Mouse (Mus musculus) large intestine, adult 2 months (tissue): ENCODE measurements around the gene Lingo4. TPM values are rescaled to one million over a fixed set of nuclear protein-coding genes. Genes with fewer than 3 reads are reported as not detected.
A peak's percentile ranks its signal among the peaks of the same experiment; 100 is the strongest.

Source experiments
- DNase-seq: peaks from one replicate; pipeline ENCODE4 v3.0.0-alpha.2; 2012; ENCODE audit warnings: low read depth, low spot score
- WGBS: fragments of 180-500 bp; shearing (Covaris S2); methylation state at CpG from one replicate; pipeline ENCODE4 v1.1.7; 2018; 5-methylcytosine and 5-hydroxymethylcytosine counted together
- polyA plus RNA-seq: library from polyadenylated mRNA; depleted of rRNA; stranded (reverse); fragments of >200 nt; gene quantifications from 2 replicates; pipeline ENCODE4 v1.2.3, GENCODE M21; 2012

Gene Lingo4
- polyA plus RNA-seq, 1 experiment, result 0.43 TPM

DNA sequence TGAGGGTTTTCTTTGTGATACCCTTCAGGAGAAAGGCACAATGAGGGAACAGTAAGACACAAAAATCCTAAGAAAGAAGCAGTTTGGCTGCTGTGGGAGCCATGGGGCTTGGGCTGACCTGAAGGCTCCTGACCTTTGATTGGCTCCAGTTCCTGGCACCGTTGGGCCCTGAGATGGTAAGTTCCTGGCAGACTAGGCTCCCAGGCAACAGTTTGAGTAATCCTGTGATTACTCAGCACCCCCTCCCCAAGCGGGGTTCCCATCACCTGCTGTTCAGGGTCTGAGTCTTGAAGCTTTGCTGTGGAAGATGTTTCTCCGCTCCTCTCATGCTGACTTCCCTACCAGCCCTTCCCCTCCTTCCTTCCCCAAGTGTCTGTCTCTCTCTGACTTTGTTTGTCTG is 14.8 kb upstream of the Lingo4 start:
- WGBS, result 64% methylated on average over 3 of the region's 3 CpGs
- DNase-seq, result no peak

DNA sequence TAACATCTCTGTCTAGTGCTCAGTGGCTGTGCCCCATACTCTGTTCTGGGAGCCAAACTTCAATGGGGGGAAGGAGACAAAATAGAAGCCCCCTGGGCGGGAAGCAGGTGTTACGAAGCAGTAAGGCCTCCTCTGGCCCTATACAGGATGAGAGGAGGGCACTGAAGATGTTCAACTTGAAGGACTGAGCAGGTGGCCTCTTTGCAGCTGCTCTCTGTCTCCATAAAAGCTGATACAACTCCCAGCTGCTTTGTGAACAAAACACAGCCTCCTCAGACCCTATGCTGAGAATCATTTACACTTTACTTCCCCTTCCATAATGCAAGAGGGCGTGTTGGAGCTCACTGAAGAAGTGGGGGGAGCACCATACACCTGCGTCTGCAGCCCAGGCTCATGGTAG is 11.6 kb upstream of the Lingo4 start:
- 67% methylated on average over 4 of the region's 4 CpGs for WGBS
- DNase-seq, result no peak

- 86% methylated on average over 10 of the region's 10 CpGs for WGBS
- no peak for DNase-seq
Measured at GRCm38 (mm10) chr3:94387391-94387790, 10.9 kb upstream of the Lingo4 start.

- WGBS, result 81% methylated on average over 5 of the region's 5 CpGs
- no peak for DNase-seq
Measured at GRCm38 (mm10) chr3:94388047-94388446, 10.3 kb upstream of the Lingo4 start.

GRCm38 (mm10) chr3:94389420-94389819 is 8.9 kb upstream of the Lingo4 start:
- no peak for DNase-seq
- WGBS, result 95% methylated on average over 16 of the region's 16 CpGs

- DNase-seq, result no peak
- 84% methylated on average over 5 of the region's 5 CpGs for WGBS
Measured at GRCm38 (mm10) chr3:94391001-94391400, 7.3 kb upstream of the Lingo4 start.

DNA sequence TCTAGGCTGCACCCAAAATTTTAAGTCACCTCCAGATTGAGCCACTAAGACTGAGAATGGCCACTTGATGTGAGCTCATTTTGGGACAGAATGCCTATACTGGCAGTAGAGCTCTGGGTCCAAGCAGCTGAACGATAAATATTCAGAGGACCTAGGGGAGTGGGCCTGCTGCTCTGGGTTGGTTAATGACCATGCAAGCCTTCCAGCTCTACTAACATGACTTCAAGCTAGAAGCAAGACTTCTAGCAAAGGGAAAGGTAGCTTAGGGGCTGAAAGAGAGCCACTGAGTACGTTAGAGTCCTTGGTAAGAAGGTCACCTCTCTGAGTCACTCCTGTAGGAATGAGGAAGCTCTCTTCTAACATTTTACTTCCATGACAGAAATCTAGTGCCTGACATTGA is 6.2 kb upstream of the Lingo4 start:
- WGBS, result 77% methylated on average over 2 of the region's 2 CpGs
- no peak for DNase-seq

DNA sequence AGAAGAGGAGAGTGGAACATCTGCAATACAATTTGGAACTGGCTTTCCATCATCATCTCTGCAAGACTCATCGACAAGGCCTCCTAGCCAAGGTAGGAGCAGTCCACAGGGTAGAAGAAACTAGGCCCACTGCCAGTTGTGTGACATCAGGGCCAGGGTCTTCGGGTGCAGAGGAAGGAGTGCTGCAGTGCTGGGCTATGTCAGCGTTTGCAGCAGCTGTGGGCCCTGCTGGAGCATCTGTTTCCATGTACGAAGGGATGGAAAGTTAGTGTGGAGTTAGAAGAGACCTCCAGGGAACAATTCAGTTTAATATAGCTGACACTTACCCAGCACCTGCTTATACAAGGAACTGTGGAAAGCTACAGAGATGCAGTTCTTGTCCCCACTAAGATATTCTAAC is 5.3 kb upstream of the Lingo4 start:
- no peak for DNase-seq

GRCm38 (mm10) chr3:94396336-94396735 is 2.0 kb upstream of the Lingo4 start:
- 73% methylated on average over 1 of the region's 1 CpGs for WGBS
- DNase-seq, result no peak

More for the DNA sequence above, 5.3 kb upstream of the Lingo4 start:
- WGBS, result 75% methylated on average over 4 of the region's 4 CpGs

DNA sequence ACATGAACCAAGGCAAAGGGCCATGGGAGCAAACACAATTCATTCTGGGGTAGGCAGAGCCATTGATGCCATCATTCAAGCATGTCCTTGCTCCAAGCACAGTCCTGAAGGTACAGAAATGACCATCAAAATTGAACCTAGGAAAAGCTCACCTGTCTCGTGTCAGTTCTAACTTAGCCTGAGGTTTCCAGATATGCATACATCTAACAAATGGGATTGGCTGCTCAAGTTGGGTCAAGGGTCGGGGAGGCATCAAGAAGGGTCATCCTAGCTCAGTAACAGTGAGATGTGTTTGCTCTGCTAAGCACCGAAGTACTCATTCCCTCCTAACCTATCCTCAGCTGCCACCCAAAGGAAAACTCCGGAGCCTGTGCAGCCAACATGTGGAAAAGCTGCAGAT is 1.5 kb upstream of the Lingo4 start:
- DNase-seq, result no peak
- 80% methylated on average over 4 of the region's 4 CpGs for whole genome bisulfite sequencing

GRCm38 (mm10) chr3:94398943-94399481 is 695 bp downstream of the Lingo4 start:
- 6% methylated on average over 20 of the region's 20 CpGs for WGBS
- no peak for DNase-seq

GRCm38 (mm10) chr3:94399663-94400310 is 1.5 kb downstream of the Lingo4 start:
- WGBS, result 47% methylated on average over 5 of the region's 5 CpGs
- DNase-seq, result no peak

DNA sequence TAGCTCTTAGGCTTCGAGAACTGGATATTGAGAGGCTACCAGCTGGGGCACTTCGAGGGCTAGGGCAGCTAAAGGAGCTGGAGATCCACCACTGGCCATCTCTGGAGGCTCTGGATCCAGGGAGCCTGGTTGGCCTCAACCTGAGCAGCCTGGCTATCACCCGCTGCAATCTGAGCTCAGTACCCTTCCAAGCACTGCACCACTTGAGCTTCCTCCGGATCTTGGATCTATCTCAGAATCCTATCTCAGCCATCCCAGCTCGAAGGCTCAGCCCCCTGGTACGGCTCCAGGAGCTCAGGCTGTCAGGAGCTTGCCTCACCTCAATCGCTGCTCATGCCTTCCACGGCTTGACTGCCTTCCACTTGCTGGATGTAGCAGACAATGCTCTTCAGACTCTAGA is 4.1 kb downstream of the Lingo4 start:
- no peak for DNase-seq
- 68% methylated on average over 8 of the region's 8 CpGs for WGBS

DNA sequence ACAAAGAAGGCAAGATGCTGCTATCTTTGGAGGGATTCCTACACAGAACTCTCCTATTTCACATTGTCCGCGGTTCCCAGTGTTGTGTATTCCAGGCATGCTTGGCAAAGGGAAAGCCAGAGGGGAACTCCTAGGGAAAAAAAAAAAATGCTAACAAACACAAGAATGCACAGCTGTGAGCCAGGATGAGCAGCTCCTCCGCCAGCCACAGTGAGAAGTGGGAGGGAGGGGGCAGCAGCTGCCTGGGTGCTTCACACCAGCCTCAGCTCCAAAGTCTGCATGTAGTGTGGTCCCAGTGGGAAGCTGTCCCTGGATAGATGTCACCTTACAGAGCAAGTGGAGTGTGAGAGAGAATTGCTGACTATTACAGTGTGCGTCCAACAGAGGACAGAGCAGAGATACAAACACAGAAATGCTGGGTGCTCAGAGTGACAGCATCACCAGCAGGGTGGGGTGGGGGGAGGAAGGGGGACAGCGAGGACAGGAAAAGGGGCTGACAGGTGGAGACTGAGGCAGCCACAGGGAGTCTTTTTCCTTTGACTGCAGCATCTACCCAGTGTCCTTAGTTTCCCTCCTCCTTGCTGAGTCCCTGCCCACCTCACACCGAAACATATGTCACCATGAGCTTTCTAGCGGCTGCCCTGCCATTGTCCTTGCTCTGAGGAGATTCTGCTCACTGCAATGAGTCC is 6.2 kb downstream of the Lingo4 start:
- 29% methylated on average over 7 of the region's 7 CpGs for WGBS
- no peak for DNase-seq

GRCm38 (mm10) chr3:94405561-94405960 is 7.2 kb downstream of the Lingo4 start:
- WGBS, result 49% methylated on average over 4 of the region's 4 CpGs
- no peak for DNase-seq

GRCm38 (mm10) chr3:94412530-94412929 is 14.2 kb downstream of the Lingo4 start:
- no peak for DNase-seq
- WGBS, result 4% methylated on average over 25 of the region's 25 CpGs

- peak; percentile 82 for DNase-seq
- WGBS, result 10% methylated on average over 52 of the region's 52 CpGs
Measured at GRCm38 (mm10) chr3:94413031-94413679, 14.8 kb downstream of the Lingo4 start, which contains the start of gene Tdrkh. Tdrkh (plus strand) TSS chr3:94413273.

- WGBS, result 43% methylated on average over 2 of the region's 2 CpGs
- no peak for DNase-seq
Measured at GRCm38 (mm10) chr3:94430980-94431379, 32.7 kb downstream of the Lingo4 start.

GRCm38 (mm10) chr3:94434305-94434704 is 36.0 kb downstream of the Lingo4 start:
- no peak for DNase-seq
- 43% methylated on average over 2 of the region's 2 CpGs for WGBS

DNA sequence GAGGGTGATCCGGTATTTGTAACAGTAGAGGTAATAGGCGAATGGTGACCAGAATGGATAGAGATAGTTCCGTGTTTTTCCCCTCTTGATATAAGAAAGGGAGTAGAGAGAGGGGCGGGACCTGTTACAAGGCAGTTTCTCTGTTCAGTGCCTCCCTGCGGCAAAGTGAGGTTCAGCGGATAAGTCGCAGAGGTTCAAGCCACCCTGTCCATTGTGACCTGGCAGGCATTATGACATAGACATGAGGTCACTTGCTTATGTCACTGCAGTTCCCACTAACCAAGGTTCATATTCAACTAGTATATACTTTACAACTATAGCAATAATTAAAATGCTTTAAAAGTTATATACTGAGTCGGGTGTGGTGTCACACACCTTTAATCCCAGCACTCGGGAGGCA is 38.1 kb downstream of the Lingo4 start:
- 79% methylated on average over 9 of the region's 9 CpGs for WGBS
- DNase-seq, result no peak

DNA sequence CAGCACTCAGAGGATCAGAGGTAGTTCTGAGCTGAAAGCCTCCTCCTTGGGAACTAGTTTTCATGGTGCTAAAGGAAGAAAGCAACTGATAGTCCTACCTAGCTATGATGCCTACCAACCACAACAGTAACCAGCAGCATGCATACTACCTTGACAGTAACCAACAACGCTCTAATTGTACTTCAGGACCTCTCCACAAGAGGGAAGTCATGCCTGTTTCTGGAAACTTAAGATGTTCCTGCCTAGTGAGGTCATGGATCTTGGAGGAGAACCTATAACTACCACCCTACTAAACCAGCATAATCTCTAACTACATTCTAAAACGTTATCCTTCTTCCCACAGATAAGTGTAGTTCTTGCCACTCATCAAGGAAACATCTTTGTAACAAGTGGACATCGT is 42.9 kb downstream of the Lingo4 start:
- DNase-seq, result no peak
- 38% methylated on average over 3 of the region's 3 CpGs for WGBS
